Mouse (Mus musculus): Measurements from ENCODE around the gene Tenm2. TPM values are rescaled to one million over a fixed set of nuclear protein-coding genes. Genes with fewer than 3 reads are reported as not detected.

The Tenm2 gene
- polyA plus RNA-seq, 1 experiment from 2014 or later, result 1.2 TPM

DNA sequence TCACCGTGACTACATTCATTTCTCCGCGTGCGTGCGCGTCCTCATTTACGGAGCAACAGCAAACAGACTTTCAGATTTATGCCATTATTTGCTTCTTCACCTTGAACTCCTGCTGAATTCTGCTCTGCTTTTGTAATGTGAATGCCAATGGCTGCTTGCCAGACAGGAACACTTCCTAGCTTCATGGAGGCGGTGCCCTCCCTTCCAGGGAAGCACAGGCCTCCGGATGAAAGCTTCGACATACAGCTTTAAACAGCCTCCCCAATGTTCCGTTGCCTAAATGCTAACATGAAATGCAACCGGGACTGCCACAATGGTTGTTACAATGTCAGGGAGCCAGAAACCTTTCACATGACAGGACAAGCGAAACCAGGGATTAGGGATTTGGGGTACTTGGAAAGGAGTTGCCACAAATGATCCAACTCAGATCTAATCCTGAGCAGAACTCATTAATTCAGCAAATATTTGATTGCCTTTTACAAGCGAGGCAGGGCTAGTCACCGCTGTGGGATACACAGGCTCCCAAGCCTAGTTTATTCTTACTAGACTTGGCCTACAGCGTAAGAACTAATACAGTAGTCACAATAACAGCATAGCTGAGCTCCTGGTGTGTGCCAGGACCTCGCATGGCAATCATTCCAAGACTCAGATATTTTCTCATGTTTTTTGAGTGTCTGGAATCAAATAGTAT, 970.8 kb downstream of the Tenm2 start:
- Histone ChIP-seq H3K36me3 (no peaks in the 10 kb centered on the region), H3K27me3 (replicated peaks) (no peaks in the 10 kb centered on the region), H3K27ac (replicated peaks) (no peak overlapping the region), H3K4me3 (no peak overlapping the region), H3K4me1 (0 out of 2 replicates have a peak, but pooled peaks cover 6% of the 10 kb centered on the region), H3K9me3 (no peaks in the 10 kb centered on the region), H3K9ac (no peak overlapping the region), H3K4me2 (no peak overlapping the region)
- no peak for ATAC-seq (ENCODE audit: extremely low read depth, insufficient number of reproducible peaks, low FRiP score, low TSS enrichment)
- WGBS, result 80% methylated on average over 17 of the region's 17 CpGs

DNA sequence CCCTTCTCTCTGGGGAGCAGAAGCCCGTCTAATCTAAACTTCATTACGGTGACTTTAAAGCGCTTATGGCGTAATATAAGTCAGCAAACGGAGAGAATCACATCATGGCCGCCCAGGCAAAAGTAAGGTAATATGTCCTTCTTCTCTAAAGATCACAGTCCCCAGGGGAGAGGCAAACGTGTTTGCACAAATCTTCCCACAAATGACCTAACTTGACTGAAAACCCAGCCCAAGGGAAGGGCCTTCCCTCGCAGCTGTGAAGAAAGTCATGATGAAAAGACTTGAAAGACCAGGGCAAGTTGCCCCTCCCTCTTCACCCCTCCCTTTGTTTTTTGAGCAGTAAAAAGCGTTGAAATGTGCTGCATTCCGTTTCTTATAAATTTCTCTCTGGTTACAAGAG, 971.9 kb downstream of the Tenm2 start:
- 66% methylated on average over 10 of the region's 10 CpGs for WGBS
- ATAC-seq (ENCODE audit: extremely low read depth, insufficient number of reproducible peaks, low FRiP score, low TSS enrichment), result no peak
- Histone ChIP-seq H3K4me3 (no peak overlapping the region), H3K9me3 (no peaks in the 10 kb centered on the region), H3K27me3 (replicated peaks) (no peaks in the 10 kb centered on the region), H3K27ac (replicated peaks) (no peak overlapping the region), H3K4me1 (0 out of 2 replicates have a peak, but pooled peaks cover 6% of the 10 kb centered on the region), H3K36me3 (no peaks in the 10 kb centered on the region), H3K9ac (no peak overlapping the region), H3K4me2 (no peak overlapping the region)

- no peak overlapping the region for H3K4me3 ChIP-seq
- H3K9ac ChIP-seq, result no peak overlapping the region
- H3K27me3 ChIP-seq (replicated peaks), result no peaks in the 10 kb centered on the region
- 0 out of 2 replicates have a peak, but pooled peaks cover 2% of the 10 kb centered on the region for H3K9me3 ChIP-seq
- no peak for ATAC-seq (ENCODE audit: extremely low read depth, insufficient number of reproducible peaks, low FRiP score, low TSS enrichment)
- WGBS, result 78% methylated on average over 5 of the region's 5 CpGs
- no peaks in the 10 kb centered on the region for H3K4me1 ChIP-seq
- H3K4me2 ChIP-seq, result no peak overlapping the region
- H3K27ac ChIP-seq (replicated peaks), result no peak overlapping the region
- H3K36me3 ChIP-seq, result no peaks in the 10 kb centered on the region
Observed at GRCm38 (mm10) chr11:36257187-36257586, 978.6 kb downstream of the Tenm2 start.

- Histone ChIP-seq H3K9ac (no peak overlapping the region), H3K27me3 (replicated peaks) (no peaks in the 10 kb centered on the region), H3K4me3 (no peak overlapping the region), H3K9me3 (0 out of 2 replicates have a peak, but pooled peaks cover 2% of the 10 kb centered on the region), H3K36me3 (no peaks in the 10 kb centered on the region), H3K4me1 (no peaks in the 10 kb centered on the region), H3K4me2 (no peak overlapping the region), H3K27ac (replicated peaks) (no peak overlapping the region)
- no peak for ATAC-seq (ENCODE audit: extremely low read depth, insufficient number of reproducible peaks, low FRiP score, low TSS enrichment)
- WGBS, result 67% methylated on average over 5 of the region's 5 CpGs
Observed at GRCm38 (mm10) chr11:36256747-36257146, 979.0 kb downstream of the Tenm2 start.

DNA sequence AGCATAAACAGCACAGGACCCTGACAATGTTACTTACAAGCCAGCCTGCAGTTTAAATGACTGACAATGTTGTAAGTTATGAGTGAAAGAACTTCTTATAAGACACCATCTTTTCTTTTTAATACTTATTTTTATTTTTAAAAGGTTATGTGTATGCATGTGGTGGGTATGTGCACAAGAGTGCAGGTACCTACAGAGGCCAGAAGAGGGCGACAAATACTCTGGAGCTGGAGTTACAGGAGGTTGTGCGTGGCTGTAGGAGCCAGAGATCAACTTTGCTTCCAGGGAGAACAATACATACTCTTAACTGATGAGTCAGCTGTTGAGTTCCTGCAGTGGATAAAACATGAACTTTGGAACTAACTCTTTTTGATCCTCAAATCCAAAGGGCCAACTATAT, 981.7 kb downstream of the Tenm2 start:
- Histone ChIP-seq H3K4me1 (no peaks in the 10 kb centered on the region), H3K9me3 (0 out of 2 replicates have a peak, but pooled peaks cover 2% of the 10 kb centered on the region), H3K27me3 (replicated peaks) (0 out of 2 replicates have a peak, but pooled peaks cover 3% of the 10 kb centered on the region), H3K9ac (no peak overlapping the region), H3K4me3 (no peak overlapping the region), H3K27ac (replicated peaks) (no peak overlapping the region), H3K36me3 (no peaks in the 10 kb centered on the region), H3K4me2 (no peak overlapping the region)
- 76% methylated on average over 2 of the region's 2 CpGs for WGBS
- ATAC-seq (ENCODE audit: extremely low read depth, insufficient number of reproducible peaks, low FRiP score, low TSS enrichment), result no peak

GRCm38 (mm10) chr11:36250111-36250510, 985.7 kb downstream of the Tenm2 start:
- no peaks in the 10 kb centered on the region for H3K4me1 ChIP-seq
- H3K27ac ChIP-seq (replicated peaks), result no peak overlapping the region
- H3K4me2 ChIP-seq, result no peak overlapping the region
- 0 out of 2 replicates have a peak, but pooled peaks cover 2% of the 10 kb centered on the region for H3K9me3 ChIP-seq
- H3K36me3 ChIP-seq, result no peaks in the 10 kb centered on the region
- WGBS, result 20% methylated on average over 7 of the region's 7 CpGs
- no peak overlapping the region for H3K4me3 ChIP-seq
- H3K27me3 ChIP-seq (replicated peaks), result peaks cover 3% of the 10 kb centered on the region; the same call in 1 of the 2 replicates
- no peak overlapping the region for H3K9ac ChIP-seq
- no peak for ATAC-seq (ENCODE audit: extremely low read depth, insufficient number of reproducible peaks, low FRiP score, low TSS enrichment)

GRCm38 (mm10) chr11:36246152-36246551, 989.6 kb downstream of the Tenm2 start:
- peaks cover 6% of the 10 kb centered on the region; the same call in 1 of the 2 replicates for H3K4me1 ChIP-seq
- no peak overlapping the region for H3K4me3 ChIP-seq
- no peak overlapping the region for H3K9ac ChIP-seq
- WGBS, result 81% methylated on average over 3 of the region's 3 CpGs
- H3K4me2 ChIP-seq, result no peak overlapping the region
- no peaks in the 10 kb centered on the region for H3K36me3 ChIP-seq
- peaks cover 3% of the 10 kb centered on the region; the same call in 1 of the 2 replicates for H3K27me3 ChIP-seq (replicated peaks)
- H3K27ac ChIP-seq (replicated peaks), result no peak overlapping the region
- H3K9me3 ChIP-seq, result no peaks in the 10 kb centered on the region
- no peak for ATAC-seq (ENCODE audit: extremely low read depth, insufficient number of reproducible peaks, low FRiP score, low TSS enrichment)

DNA sequence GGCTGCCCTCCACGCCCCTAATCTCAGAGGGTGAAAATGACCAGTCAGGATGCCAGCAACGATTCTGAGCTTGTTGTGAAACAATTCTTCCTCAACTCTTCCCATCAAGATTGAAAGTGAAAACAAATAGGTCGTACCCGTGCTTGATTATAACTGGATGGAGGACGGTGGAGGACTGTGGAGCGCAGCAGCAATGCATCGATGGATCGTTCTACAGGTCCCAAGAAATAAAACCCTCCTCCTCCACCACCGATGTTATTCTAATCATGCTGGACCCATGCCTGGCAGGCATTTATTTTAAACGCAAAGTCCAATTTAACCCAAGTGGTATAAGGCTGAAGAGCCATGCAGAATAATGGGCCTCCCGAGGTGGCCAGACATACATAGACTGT, 991.3 kb downstream of the Tenm2 start:
- 82% methylated on average over 11 of the region's 11 CpGs for WGBS
- ATAC-seq (ENCODE audit: extremely low read depth, insufficient number of reproducible peaks, low FRiP score, low TSS enrichment), result no peak
- Histone ChIP-seq H3K9me3 (no peaks in the 10 kb centered on the region), H3K4me3 (no peak overlapping the region), H3K36me3 (no peaks in the 10 kb centered on the region), H3K27me3 (replicated peaks) (peaks cover under 1% of the 10 kb centered on the region; the same call in 1 of the 2 replicates), H3K4me1 (peaks cover 6% of the 10 kb centered on the region; the same call in 1 of the 2 replicates), H3K27ac (replicated peaks) (no peak overlapping the region), H3K9ac (no peak overlapping the region), H3K4me2 (no peak overlapping the region)

DNA sequence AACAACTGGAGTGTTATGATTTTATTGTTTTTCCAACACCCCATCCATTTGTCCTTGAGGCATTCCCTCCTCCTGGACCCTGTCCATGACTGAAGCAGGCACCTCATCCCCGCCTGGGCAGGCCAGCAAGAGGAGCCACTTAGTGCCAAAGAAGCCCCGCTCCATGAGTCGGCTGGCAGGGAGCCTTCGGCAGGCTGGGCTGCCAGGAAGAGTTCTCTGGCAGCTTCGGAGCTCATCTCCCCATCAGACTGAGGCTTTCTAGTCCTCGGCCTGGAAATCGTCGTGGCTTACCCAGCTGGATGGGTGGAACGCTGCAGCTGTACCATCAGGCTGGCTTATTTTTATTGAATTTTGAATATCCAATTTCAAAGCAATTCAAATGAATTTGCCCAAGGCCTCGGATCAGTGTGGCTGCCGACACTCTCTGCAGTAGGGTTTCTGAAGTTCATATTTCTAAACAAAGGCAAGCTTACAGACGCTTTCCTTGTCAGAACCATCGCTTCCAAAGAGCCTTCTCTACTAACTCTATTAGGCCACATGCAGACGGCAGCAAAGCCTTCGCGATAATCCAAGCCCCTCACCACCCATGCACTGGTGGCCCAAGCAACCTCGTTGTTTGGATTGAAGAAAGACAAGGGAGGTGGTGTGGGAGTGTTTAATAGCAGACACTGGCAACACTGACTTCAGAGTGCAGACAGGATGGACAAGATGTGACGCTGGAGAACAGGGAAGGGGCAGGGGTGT, 991.8 kb downstream of the Tenm2 start:
- Histone ChIP-seq H3K4me3 (no peak overlapping the region), H3K4me2 (no peak overlapping the region), H3K9me3 (no peaks in the 10 kb centered on the region), H3K27me3 (replicated peaks) (no peaks in the 10 kb centered on the region; the same call in 1 of the 2 replicates), H3K9ac (no peak overlapping the region), H3K36me3 (no peaks in the 10 kb centered on the region), H3K27ac (replicated peaks) (no peak overlapping the region), H3K4me1 (peaks cover 6% of the 10 kb centered on the region; the same call in 1 of the 2 replicates)
- WGBS, result 70% methylated on average over 18 of the region's 18 CpGs
- no peak for ATAC-seq (ENCODE audit: extremely low read depth, insufficient number of reproducible peaks, low FRiP score, low TSS enrichment)

DNA sequence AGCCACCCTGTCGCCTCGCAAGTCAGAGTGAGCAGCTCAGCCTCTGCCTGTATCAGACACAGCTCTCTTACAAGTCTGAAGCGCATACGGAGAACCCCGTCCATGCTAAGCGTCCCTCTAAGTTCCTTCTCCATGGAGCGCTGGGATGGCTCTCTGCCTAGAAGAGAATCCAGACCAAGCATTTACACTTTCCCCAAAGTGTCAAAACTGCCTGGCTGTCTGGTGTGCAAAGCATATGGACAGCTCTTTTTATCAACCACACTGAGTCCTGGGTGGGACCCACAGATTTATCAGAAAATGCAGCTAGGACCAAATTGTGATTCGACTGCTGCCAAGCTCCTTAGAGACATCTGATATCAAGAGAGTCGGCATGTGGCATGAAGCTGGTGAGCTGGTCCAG, 996.9 kb downstream of the Tenm2 start:
- no peaks in the 10 kb centered on the region for H3K36me3 ChIP-seq
- no peak overlapping the region for H3K4me3 ChIP-seq
- H3K27me3 ChIP-seq (replicated peaks), result no peaks in the 10 kb centered on the region
- H3K9me3 ChIP-seq, result no peaks in the 10 kb centered on the region
- H3K27ac ChIP-seq (replicated peaks), result no peak overlapping the region
- H3K4me1 ChIP-seq, result peaks cover 23% of the 10 kb centered on the region
- WGBS, result 68% methylated on average over 9 of the region's 9 CpGs
- H3K4me2 ChIP-seq, result no peak overlapping the region
- H3K9ac ChIP-seq, result no peak overlapping the region
- ATAC-seq (ENCODE audit: extremely low read depth, insufficient number of reproducible peaks, low FRiP score, low TSS enrichment), result no peak

GRCm38 (mm10) chr11:36228654-36229053, 1007.1 kb downstream of the Tenm2 start:
- Histone ChIP-seq H3K27me3 (replicated peaks) (no peaks in the 10 kb centered on the region), H3K9ac (no peak overlapping the region), H3K36me3 (no peaks in the 10 kb centered on the region), H3K9me3 (no peaks in the 10 kb centered on the region), H3K27ac (replicated peaks) (no peak overlapping the region), H3K4me2 (no peak overlapping the region), H3K4me1 (no peaks in the 10 kb centered on the region), H3K4me3 (no peak overlapping the region)
- 81% methylated on average over 11 of the region's 11 CpGs for WGBS
- no peak for ATAC-seq (ENCODE audit: extremely low read depth, insufficient number of reproducible peaks, low FRiP score, low TSS enrichment)
